Mouse (Mus musculus) midbrain, postnatal 0 days (tissue): ENCODE measurements at regions not wholly inside any gene's neighbourhood (a gene's known extent, or its start where the extent isn't known, plus 50 kb on each side); places are given as distances from the start of the nearest gene placed in this dataset.
A peak's percentile ranks its signal among the peaks of the same experiment; 100 is the strongest.

ENCODE experiments used
- ATAC-seq: fragments of 200-750 bp; cut with Nextera tagmentation; 2 replicates; pipeline ENCODE4 v1.8.0; 2017; ENCODE audit warnings: moderate number of reproducible peaks, mild to moderate bottlenecking, moderate TSS enrichment, moderate library complexity; ENCODE audit not compliant: low FRiP score
- DNase-seq: peaks from one replicate; pipeline ENCODE4 v3.0.0-alpha.2; 2015; ENCODE audit warnings: low spot score
- H3K27ac ChIP-seq: fragments of 300-500 bp; sonication (generic); 2 replicates; pipeline ENCODE4 v1.5.1; 2014; ENCODE audit warnings: low read depth, mild to moderate bottlenecking, low read length, mixed read lengths
- H3K27me3 ChIP-seq: fragments of 300-500 bp; sonication (generic); 2 replicates; pipeline ENCODE4 v1.6.1; 2014; ENCODE audit warnings: low read length, control low read depth, mixed read lengths; ENCODE audit not compliant: insufficient read depth
- H3K36me3 ChIP-seq: fragments of 300-500 bp; sonication (generic); 2 replicates; pipeline ENCODE4 v1.6.1; 2014; ENCODE audit warnings: low read length, control low read depth, mixed read lengths; ENCODE audit not compliant: insufficient read depth
- H3K4me1 ChIP-seq: fragments of 300-500 bp; sonication (generic); 2 replicates; pipeline ENCODE4 v1.6.1; 2014; ENCODE audit warnings: mild to moderate bottlenecking, control low read depth, antibody characterized with exemption, low read length, mixed read lengths; ENCODE audit not compliant: insufficient read depth
- H3K4me2 ChIP-seq: fragments of 300-500 bp; sonication (generic); 2 replicates; pipeline ENCODE4 v1.6.1; 2014; ENCODE audit warnings: low read depth, mild to moderate bottlenecking, low read length, mixed read lengths; ENCODE audit not compliant: poor library complexity, severe bottlenecking
- H3K4me3 ChIP-seq: fragments of 300-500 bp; sonication (generic); 2 replicates; pipeline ENCODE4 v1.5.1; 2014; ENCODE audit warnings: low read depth, mild to moderate bottlenecking, low read length, moderate library complexity
- H3K9ac ChIP-seq: fragments of 300-500 bp; sonication (generic); replicated peaks from 2 replicates; pipeline ENCODE4 v1.6.1; 2014; ENCODE audit warnings: mild to moderate bottlenecking, low read length, moderate library complexity, mixed read lengths; ENCODE audit not compliant: poor library complexity, severe bottlenecking
- H3K9me3 ChIP-seq: fragments of 300-500 bp; sonication (generic); 2 replicates; pipeline ENCODE4 v1.6.1; 2016; ENCODE audit warnings: low read length, control low read depth
- CTCF ChIP-seq: IDR thresholded peaks from 2 replicates; pipeline ENCODE4 v1.5.1; 2016; ENCODE audit warnings: antibody characterized with exemption, mild to moderate bottlenecking
- whole genome bisulfite sequencing: fragments of 180-500 bp; shearing (Covaris S2); extraction: QIAGEN DNeasy Blood & Tissue Kit; methylation state at CpG from one replicate; pipeline ENCODE4 v1.1.7; 2014; 5-methylcytosine and 5-hydroxymethylcytosine counted together

GRCm38 (mm10) chr5:119137409-119137808, 533.1 kb upstream of the Tbx3 start:
- Histone ChIP-seq H3K27me3 (no peaks in the 10 kb centered on the region), H3K9ac (no peak overlapping the region), H3K27ac (no peak overlapping the region), H3K4me1 (peaks cover 4% of the 10 kb centered on the region), H3K9me3 (no peaks in the 10 kb centered on the region), H3K36me3 (no peaks in the 10 kb centered on the region), H3K4me2 (no peak overlapping the region), H3K4me3 (no peak overlapping the region)
- 76% methylated on average over 13 of the region's 13 CpGs for WGBS
- no peak for TF ChIP-seq CTCF
- DNase-seq: no peak
- ATAC-seq: no peak

GRCm38 (mm10) chr5:119137821-119138221, 532.6 kb upstream of the Tbx3 start:
- ATAC-seq: no peak
- Histone ChIP-seq H3K4me1 (peaks cover 4% of the 10 kb centered on the region), H3K9me3 (no peaks in the 10 kb centered on the region), H3K36me3 (no peaks in the 10 kb centered on the region), H3K9ac (no peak overlapping the region), H3K4me2 (no peak overlapping the region), H3K4me3 (no peak overlapping the region), H3K27ac (no peak overlapping the region), H3K27me3 (no peaks in the 10 kb centered on the region)
- DNase-seq: peak; percentile 11
- no peak for TF ChIP-seq CTCF
- 63% methylated on average over 10 of the region's 10 CpGs for WGBS

GRCm38 (mm10) chr5:119138293-119138692, 532.2 kb upstream of the Tbx3 start:
- TF ChIP-seq CTCF: no peak
- ATAC-seq: no peak
- H3K27me3 ChIP-seq: no peaks in the 10 kb centered on the region
- H3K4me3 ChIP-seq: no peak overlapping the region
- no peak overlapping the region for H3K9ac ChIP-seq
- peaks cover 4% of the 10 kb centered on the region for H3K4me1 ChIP-seq
- DNase-seq: no peak
- no peak overlapping the region for H3K27ac ChIP-seq
- 21% methylated on average over 14 of the region's 14 CpGs for WGBS
- H3K9me3 ChIP-seq: no peaks in the 10 kb centered on the region
- H3K4me2 ChIP-seq: no peak overlapping the region
- H3K36me3 ChIP-seq: no peaks in the 10 kb centered on the region

GRCm38 (mm10) chr5:119139336-119139735, 531.1 kb upstream of the Tbx3 start:
- no peak overlapping the region for H3K27ac ChIP-seq
- DNase-seq (no peak), ATAC-seq (no peak)
- no peak overlapping the region for H3K4me2 ChIP-seq
- H3K9me3 ChIP-seq: no peaks in the 10 kb centered on the region
- 35% methylated on average over 7 of the region's 7 CpGs for WGBS
- no peaks in the 10 kb centered on the region for H3K36me3 ChIP-seq
- H3K4me3 ChIP-seq: no peak overlapping the region
- H3K9ac ChIP-seq: no peak overlapping the region
- TF ChIP-seq CTCF: no peak
- no peaks in the 10 kb centered on the region for H3K27me3 ChIP-seq
- peaks cover 4% of the 10 kb centered on the region for H3K4me1 ChIP-seq

- TF ChIP-seq CTCF: no peak
- no peak overlapping the region for H3K27ac ChIP-seq
- no peak overlapping the region for H3K4me2 ChIP-seq
- WGBS: 76% methylated on average over 6 of the region's 6 CpGs
- no peak overlapping the region for H3K9ac ChIP-seq
- H3K27me3 ChIP-seq: no peaks in the 10 kb centered on the region
- no peaks in the 10 kb centered on the region for H3K36me3 ChIP-seq
- DNase-seq: no peak
- no peak for ATAC-seq
- no peak overlapping the region for H3K4me3 ChIP-seq
- H3K9me3 ChIP-seq: no peaks in the 10 kb centered on the region
- H3K4me1 ChIP-seq: peaks cover 4% of the 10 kb centered on the region
These were observed 530.7 kb upstream of the Tbx3 start for GRCm38 (mm10) chr5:119139816-119140215.

GRCm38 (mm10) chr5:119143411-119143810, 527.1 kb upstream of the Tbx3 start:
- Histone ChIP-seq H3K27ac (no peak overlapping the region), H3K27me3 (no peaks in the 10 kb centered on the region), H3K36me3 (no peaks in the 10 kb centered on the region), H3K9me3 (no peaks in the 10 kb centered on the region), H3K9ac (no peak overlapping the region), H3K4me3 (no peak overlapping the region), H3K4me1 (peaks cover 2% of the 10 kb centered on the region), H3K4me2 (no peak overlapping the region)
- WGBS: 40% methylated on average over 8 of the region's 8 CpGs
- ATAC-seq (no peak), DNase-seq (no peak)
- TF ChIP-seq CTCF: no peak
